Mouse (Mus musculus): ENCODE results near the gene Olfr802.

Gene Olfr802

DNA sequence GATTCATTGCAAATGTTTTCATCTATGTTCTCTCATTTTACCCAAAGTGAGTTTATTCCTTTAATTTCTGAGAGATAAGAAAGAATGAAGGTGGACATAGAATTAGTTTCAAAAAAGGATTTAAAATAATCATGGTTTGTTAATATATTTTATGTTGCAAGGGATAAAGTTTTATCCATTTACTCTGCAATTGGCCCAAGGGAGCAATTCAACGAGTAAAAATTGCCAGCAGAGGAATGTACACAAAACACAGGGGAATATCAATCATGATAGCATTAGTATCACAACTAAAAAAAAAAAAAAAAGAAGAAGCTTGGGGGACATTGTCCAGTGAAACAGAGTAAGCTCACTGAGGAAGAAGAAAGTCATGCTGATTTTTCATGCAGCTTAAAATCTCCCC, at the start of gene Olfr802:
Gene Olfr802, minus strand, starts transcription at position 101 of the 400 bp plus-strand sequence.
- no peak for ATAC-seq (ENCODE audit: low TSS enrichment)

GRCm38 (mm10) chr10:129729275-129729674, 41.3 kb upstream of the Olfr802 start, which contains the start of gene Olfr805:
Gene Olfr805 (minus strand): TSS chr10:129729375.
- ATAC-seq (ENCODE audit: low TSS enrichment), result no peak

- no peak for ATAC-seq (ENCODE audit: low TSS enrichment)
These were observed 14.9 kb upstream of the Olfr802 start, which contains the start of gene Olfr804 for GRCm38 (mm10) chr10:129702910-129703309. Gene Olfr804 (plus strand): TSS chr10:129703210.

GRCm38 (mm10) chr10:129694186-129694585, 6.2 kb upstream of the Olfr802 start, which contains the start of gene Olfr803:
Gene Olfr803 (minus strand): TSS chr10:129694286.
- ATAC-seq (ENCODE audit: low TSS enrichment), result no peak

DNA sequence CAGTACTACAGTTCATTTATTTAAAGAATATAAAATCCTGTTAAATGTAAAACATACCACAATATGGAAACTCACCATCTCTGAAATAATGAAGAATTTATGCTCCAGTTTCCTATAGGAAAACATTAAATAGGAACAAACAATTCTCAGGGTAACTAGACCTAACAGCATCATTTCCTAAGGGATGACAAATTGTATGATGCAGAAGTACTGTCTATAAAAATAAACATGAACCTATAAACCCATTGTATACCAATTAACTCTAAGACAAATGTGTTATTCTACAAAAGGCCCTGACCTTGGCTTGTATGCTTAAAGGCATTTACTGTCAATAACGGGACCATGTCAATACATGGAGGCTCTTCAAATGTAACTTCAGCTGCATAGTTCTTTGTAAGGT, 14.2 kb downstream of the Olfr802 start, which contains the start of gene Olfr801:
Gene Olfr801, minus strand, starts transcription at position 101 of the 400 bp plus-strand sequence.
- ATAC-seq (ENCODE audit: low TSS enrichment), result no peak

GRCm38 (mm10) chr10:129657394-129657793, 30.6 kb downstream of the Olfr802 start, which contains the start of gene Olfr800:
Gene Olfr800 (plus strand): TSS chr10:129657694.
- ATAC-seq (ENCODE audit: low TSS enrichment), result no peak

- ATAC-seq (ENCODE audit: low TSS enrichment), result no peak
These were observed 36.2 kb downstream of the Olfr802 start for GRCm38 (mm10) chr10:129651763-129652162.

GRCm38 (mm10) chr10:129637184-129637583, 50.8 kb downstream of the Olfr802 start, which contains the start of gene Olfr799:
Gene Olfr799 (plus strand): TSS chr10:129637484.
- ATAC-seq (ENCODE audit: low TSS enrichment), result no peak

GRCm38 (mm10) chr10:129627834-129628233, 60.1 kb downstream of the Olfr802 start, which contains the start of gene Olfr798:
Gene Olfr798 (minus strand): TSS chr10:129627934.
- no peak for ATAC-seq (ENCODE audit: low TSS enrichment)
